Mouse (Mus musculus): ENCODE data around the gene Ube2t.

- TF ChIP-seq CTCF (IDR thresholded peaks at IDR 0.05; ENCODE audit: extremely low read depth, insufficient read depth, low read length) (no peak), POLR2A (IDR thresholded peaks at IDR 0.05; ENCODE audit: extremely low read depth, insufficient read depth, low read length) (no peak)
Measured at GRCm38 (mm10) chr1:134965430-134965829, 3.1 kb downstream of the Ube2t start.

Data from cortical plate, adult 2 months (tissue).